Mouse (Mus musculus) G1E (cell line): ENCODE data around the gene Zfp319. TPM values are rescaled to one million over a fixed set of nuclear protein-coding genes. Genes with fewer than 3 reads are reported as not detected.

Experiments
- ATAC-seq: 2 replicates; pipeline ENCODE4 v1.8.0; 2016; ENCODE audit warnings: mild to moderate bottlenecking; ENCODE audit not compliant: insufficient number of reproducible peaks, poor library complexity, low FRiP score, severe bottlenecking; ENCODE audit errors: extremely low read depth
- DNase-seq: peaks from one replicate; pipeline ENCODE4 v3.0.0; 2012; ENCODE audit warnings: low spot score
- H3K27me3 ChIP-seq: 2 replicates; pipeline ENCODE4 v1.6.1; 2012; ENCODE audit warnings: mild to moderate bottlenecking, low read length, inconsistent platforms; ENCODE audit not compliant: insufficient read depth
- H3K36me3 ChIP-seq: replicated peaks from 2 replicates; pipeline ENCODE3; 2012; ENCODE audit warnings: mild to moderate bottlenecking, inconsistent platforms
- H3K4me1 ChIP-seq: 2 replicates; pipeline ENCODE4 v1.6.1; 2012; ENCODE audit warnings: low read depth, low read length, inconsistent platforms, mixed read lengths; ENCODE audit not compliant: insufficient read depth
- H3K4me3 ChIP-seq: 2 replicates; pipeline ENCODE4 v1.5.1; 2012; ENCODE audit warnings: low read depth, mild to moderate bottlenecking, inconsistent platforms, low read length, moderate library complexity, mixed read lengths
- H3K9me3 ChIP-seq: replicated peaks from 2 replicates; pipeline ENCODE4 v1.6.1; 2012; ENCODE audit warnings: inconsistent platforms
- CTCF ChIP-seq: IDR thresholded peaks from 2 replicates; pipeline ENCODE4 v1.5.1; 2012; ENCODE audit warnings: low read depth, low read length, inconsistent platforms, mixed read lengths
- GATA1 ChIP-seq: IDR thresholded peaks from 2 replicates; pipeline ENCODE4 v1.6.1; 2012; ENCODE audit warnings: borderline replicate concordance, low read length, inconsistent platforms, mixed read lengths
- GATA2 ChIP-seq: IDR thresholded peaks from 2 replicates; pipeline ENCODE4 v1.6.1; 2012; ENCODE audit warnings: low read depth, low read length, inconsistent platforms, borderline replicate concordance
- POLR2AphosphoS5 ChIP-seq: IDR thresholded peaks from 2 replicates; pipeline ENCODE4 v1.6.1; 2012; ENCODE audit warnings: low read depth, low read length, inconsistent platforms; ENCODE audit not compliant: insufficient replicate concordance
- TAL1 ChIP-seq: conservative IDR thresholded peaks from 2 replicates; pipeline ENCODE4 v1.6.1; 2012; ENCODE audit warnings: low read depth, low read length, inconsistent platforms, mixed read lengths
- polyA plus RNA-seq: library from polyadenylated mRNA; stranded (reverse); fragments of >175 nt; gene quantifications from 2 replicates; pipeline ENCODE4 v1.2.3, GENCODE M21; 2012
- total RNA-seq, 2 experiments: library from RNA; stranded (forward) in 1 of 2; stranded (reverse) in 1 of 2; fragments of 200-1000 nt in 1 of 2; fragments of >200 nt in 1 of 2; fragmentation: Nextera tagmentation in 1 of 2; gene quantifications; 2 replicates each; pipeline ENCODE4 v1.2.3; 2014 to 2017

Gene Zfp319
- total and polyA plus RNA-seq, 3 experiments = 2.1 to 8.2 (median 7.5) TPM

DNA sequence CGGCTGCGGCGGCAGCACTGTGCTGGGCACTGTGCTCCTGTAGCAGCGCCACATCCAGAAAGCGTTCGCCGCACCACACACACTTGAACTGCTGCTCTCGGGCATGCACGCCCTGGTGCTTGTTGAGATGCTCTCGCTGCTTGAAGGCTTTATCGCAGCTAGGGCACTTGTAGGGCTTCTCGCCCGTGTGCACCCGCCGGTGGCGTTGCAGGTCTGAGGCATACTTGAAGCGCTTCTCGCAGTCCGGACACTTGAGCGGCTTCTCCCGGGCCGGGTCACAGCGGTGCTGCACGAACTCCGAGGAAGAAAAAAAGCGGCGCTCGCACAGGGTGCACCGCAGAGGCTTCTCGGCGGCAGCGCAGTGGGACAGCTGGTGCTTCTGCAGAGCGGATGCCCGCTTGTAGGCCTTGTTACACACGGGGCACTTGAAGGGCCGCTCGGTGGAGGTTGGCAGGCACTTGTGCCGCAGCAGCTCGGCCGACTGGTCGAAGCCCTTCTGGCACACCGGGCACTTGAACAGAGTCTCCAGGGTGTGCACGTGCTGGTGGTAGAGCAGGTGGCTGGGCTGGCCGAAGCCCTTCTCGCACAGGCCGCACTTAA lies 3.8 kb downstream of the Zfp319 start:
- ATAC-seq (no peak), DNase-seq (no peak)
- Histone ChIP-seq H3K27me3 (peaks cover 3% of the 10 kb centered on the region; the same call in 1 of the 2 replicates), H3K4me3 (peak overlapping the region; percentile 27; the same call in 1 of the 2 replicates), H3K9me3 (peaks cover 4% of the 10 kb centered on the region; the same call in 1 of the 2 replicates), H3K4me1 (peaks cover 31% of the 10 kb centered on the region), H3K36me3 (peaks cover 61% of the 10 kb centered on the region)
- no peak for TF ChIP-seq POLR2AphosphoS5
- TF ChIP-seq GATA1 = no peak
- no peak for TF ChIP-seq GATA2

DNA sequence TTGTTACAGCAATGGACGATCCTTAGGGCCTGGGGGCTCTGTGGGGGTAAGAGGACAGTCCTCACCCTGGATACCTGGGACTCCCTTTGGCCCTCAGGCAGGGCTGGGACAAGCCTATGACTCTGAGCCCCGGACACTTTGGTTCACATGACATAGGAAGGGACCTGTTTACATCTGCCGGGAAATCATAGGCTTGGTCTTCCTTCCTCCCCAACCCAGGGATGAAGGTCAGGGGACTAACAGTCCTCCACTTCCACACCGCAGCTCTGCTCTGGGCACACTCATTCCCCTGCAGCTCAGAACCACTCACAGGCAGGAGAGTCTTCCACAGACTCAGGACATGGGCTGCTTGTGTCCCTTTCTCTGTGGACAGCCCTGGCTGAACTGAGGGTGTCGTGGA lies 4.9 kb downstream of the Zfp319 start:
- TF ChIP-seq GATA2 (no peak), POLR2AphosphoS5 (no peak), CTCF (no peak), TAL1 (no peak), GATA1 (no peak)
- H3K27me3 ChIP-seq = peaks cover 3% of the 10 kb centered on the region; the same call in 1 of the 2 replicates
- DNase-seq = no peak
- H3K4me1 ChIP-seq = peaks cover 25% of the 10 kb centered on the region
- H3K4me3 ChIP-seq = no peak overlapping the region
- no peak for ATAC-seq
- peaks cover 4% of the 10 kb centered on the region; the same call in 1 of the 2 replicates for H3K9me3 ChIP-seq
- H3K36me3 ChIP-seq = peaks cover 60% of the 10 kb centered on the region

DNA sequence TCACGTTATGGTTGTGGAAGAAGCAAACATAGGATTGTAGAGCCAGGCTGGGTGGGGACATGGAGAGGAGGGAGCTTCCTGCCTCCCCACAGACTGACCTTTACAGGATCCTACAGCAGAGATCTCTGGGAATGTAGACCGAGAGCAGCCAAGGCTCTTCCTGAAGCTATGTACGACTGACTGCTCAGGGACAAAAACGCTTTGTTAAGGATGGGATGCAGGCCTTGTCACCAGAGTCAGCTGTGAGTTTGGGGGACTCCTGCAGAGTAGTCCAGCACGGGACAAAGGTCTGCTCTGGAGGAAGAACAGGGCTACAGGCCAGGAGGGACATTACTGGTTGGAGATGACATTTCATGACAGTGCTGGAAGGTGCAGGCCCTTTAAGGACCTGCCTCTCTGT lies 7.1 kb downstream of the Zfp319 start:
- no peak for ATAC-seq
- Histone ChIP-seq H3K36me3 (peaks cover 56% of the 10 kb centered on the region), H3K4me1 (peaks cover 15% of the 10 kb centered on the region), H3K27me3 (peaks cover 18% of the 10 kb centered on the region), H3K4me3 (no peak overlapping the region), H3K9me3 (peaks cover 4% of the 10 kb centered on the region; the same call in 1 of the 2 replicates)
- no peak for TF ChIP-seq GATA1
- TF ChIP-seq GATA2 = no peak
- no peak for TF ChIP-seq CTCF
- TF ChIP-seq POLR2AphosphoS5 = no peak
- TF ChIP-seq TAL1 = no peak
- DNase-seq = no peak

DNA sequence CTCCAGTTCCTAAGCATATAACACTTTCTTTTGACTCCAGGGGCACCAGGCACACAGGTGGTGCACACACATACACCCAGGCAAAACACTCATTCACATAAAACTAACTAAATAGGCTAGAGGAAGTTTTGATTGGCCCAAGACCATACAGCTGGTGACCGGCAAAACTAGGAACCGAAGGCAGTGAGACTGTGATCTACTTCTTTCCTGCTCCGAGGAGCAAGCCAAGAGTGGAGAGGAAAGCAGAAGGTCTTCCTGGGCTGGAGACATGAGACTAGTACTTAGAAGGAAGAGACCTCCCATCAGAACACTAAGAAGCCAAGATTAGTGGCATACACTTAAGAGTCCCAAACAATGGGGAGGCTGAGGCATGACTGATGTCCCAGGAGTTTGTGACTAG lies 8.5 kb downstream of the Zfp319 start:
- TF ChIP-seq TAL1 (no peak), GATA2 (no peak), POLR2AphosphoS5 (no peak), GATA1 (no peak), CTCF (no peak)
- no peak for ATAC-seq
- peaks cover 42% of the 10 kb centered on the region for H3K36me3 ChIP-seq
- no peak overlapping the region for H3K4me3 ChIP-seq
- H3K4me1 ChIP-seq = peaks cover 13% of the 10 kb centered on the region
- no peaks in the 10 kb centered on the region; the same call in 1 of the 2 replicates for H3K9me3 ChIP-seq
- peaks cover 23% of the 10 kb centered on the region for H3K27me3 ChIP-seq
- DNase-seq = no peak

DNA sequence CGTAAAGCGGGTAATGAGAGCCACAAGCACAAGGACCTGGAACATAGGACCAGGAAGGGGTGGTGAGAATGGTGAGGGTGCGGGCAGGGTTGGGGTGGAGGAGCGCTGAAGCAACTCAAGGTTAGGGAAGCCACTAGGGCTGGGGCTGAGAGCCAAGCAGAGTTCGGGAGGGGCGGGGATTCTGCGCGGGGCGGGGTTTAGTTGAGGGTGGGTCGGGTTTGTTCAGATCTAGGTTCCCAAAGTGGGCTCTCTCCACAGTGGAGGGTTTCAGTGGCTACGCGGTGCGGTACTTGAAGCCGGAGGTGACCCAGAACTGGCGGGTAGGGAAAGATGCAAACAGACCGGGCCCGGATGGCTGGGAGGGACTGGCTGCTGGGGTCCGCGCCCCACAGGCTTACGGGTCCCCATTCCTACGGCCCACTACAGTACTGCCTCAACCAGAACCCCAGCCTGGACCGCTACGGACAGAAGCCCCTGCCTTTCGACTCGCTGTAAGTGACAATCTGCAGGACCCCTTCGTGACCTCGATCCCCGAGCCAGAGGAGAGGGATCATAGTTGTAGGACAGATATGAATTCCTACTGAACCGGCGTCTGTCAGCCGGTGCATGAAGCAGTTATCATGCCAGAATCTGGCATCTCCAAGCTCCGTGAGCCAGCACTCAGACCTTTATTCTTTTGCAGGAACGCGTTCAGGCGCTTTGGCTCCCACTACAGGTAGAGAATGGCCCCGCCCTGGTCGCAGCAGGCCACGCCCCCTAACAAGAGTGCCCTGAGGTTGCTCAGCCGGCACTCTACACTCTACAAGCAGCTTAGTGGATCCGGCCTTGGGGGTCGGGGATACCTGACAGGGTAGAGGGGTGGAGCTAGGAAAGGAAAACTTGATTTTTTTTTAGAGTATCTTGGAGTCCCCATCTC lies 11.3 kb downstream of the Zfp319 start:
- no peak overlapping the region for H3K4me3 ChIP-seq
- no peaks in the 10 kb centered on the region for H3K9me3 ChIP-seq
- H3K4me1 ChIP-seq = peaks cover 6% of the 10 kb centered on the region
- peaks cover 15% of the 10 kb centered on the region for H3K36me3 ChIP-seq
- DNase-seq = no peak
- H3K27me3 ChIP-seq = peaks cover 24% of the 10 kb centered on the region
- no peak for TF ChIP-seq CTCF
- no peak for TF ChIP-seq TAL1
- TF ChIP-seq POLR2AphosphoS5 = no peak
- TF ChIP-seq GATA2 = no peak
- TF ChIP-seq GATA1 = no peak
- no peak for ATAC-seq

DNA sequence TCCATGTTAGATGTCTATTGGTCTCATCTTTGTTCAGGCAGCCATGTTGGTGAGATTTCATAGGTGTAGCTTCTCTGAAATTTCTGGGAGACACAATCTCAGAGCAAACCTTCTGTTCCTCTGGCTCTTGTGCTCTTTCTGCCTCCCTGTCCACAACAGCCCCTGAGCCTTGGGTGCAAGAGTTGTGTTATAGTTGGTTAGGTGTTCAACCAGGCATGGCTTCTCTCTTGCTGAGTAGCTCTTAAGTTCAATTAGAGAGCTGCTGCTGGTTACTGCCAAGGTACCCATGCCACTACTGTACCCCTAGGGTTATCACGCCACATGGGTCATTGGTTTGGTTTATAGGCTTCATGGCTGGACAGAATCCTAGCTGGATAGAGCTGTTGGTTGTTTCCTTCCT lies 16.4 kb downstream of the Zfp319 start:
- no peaks in the 10 kb centered on the region for H3K36me3 ChIP-seq
- H3K4me3 ChIP-seq = no peak overlapping the region
- DNase-seq = no peak
- peaks cover 1% of the 10 kb centered on the region; the same call in 1 of the 2 replicates for H3K4me1 ChIP-seq
- H3K9me3 ChIP-seq = no peaks in the 10 kb centered on the region
- no peak for TF ChIP-seq POLR2AphosphoS5
- no peak for TF ChIP-seq TAL1
- no peak for TF ChIP-seq GATA1
- TF ChIP-seq GATA2 = no peak
- no peak for TF ChIP-seq CTCF
- ATAC-seq = no peak
- peaks cover 28% of the 10 kb centered on the region for H3K27me3 ChIP-seq
